Mouse (Mus musculus) adipocyte (in vitro differentiated cells): ENCODE measurements at regions not wholly inside any gene's neighbourhood (a gene's known extent, or its start where the extent isn't known, plus 50 kb on each side); places are given as distances from the start of the nearest gene placed in this dataset.

Source experiments
- DNase-seq: peaks from one replicate; pipeline ENCODE4 v3.0.0-alpha.2; 2016; ENCODE audit warnings: low spot score

GRCm38 (mm10) chr2:78972288-78973117 is 104.6 kb downstream of the Ube2e3 start:
- no peak for DNase-seq

- DNase-seq, result no peak
Measured at GRCm38 (mm10) chr2:78973811-78974210, 105.9 kb downstream of the Ube2e3 start.

GRCm38 (mm10) chr2:78974683-78975392 is 106.9 kb downstream of the Ube2e3 start:
- DNase-seq, result no peak

- DNase-seq, result no peak
Measured at GRCm38 (mm10) chr2:78975393-78975774, 107.5 kb downstream of the Ube2e3 start.

GRCm38 (mm10) chr2:78976084-78976483 is 108.2 kb downstream of the Ube2e3 start:
- DNase-seq, result no peak

- peak; percentile 7 for DNase-seq
Measured at GRCm38 (mm10) chr2:78977632-78978397, 109.9 kb downstream of the Ube2e3 start.

- DNase-seq, result no peak
Measured at GRCm38 (mm10) chr2:78980019-78980418, 112.1 kb downstream of the Ube2e3 start.

- DNase-seq, result no peak
Measured at GRCm38 (mm10) chr2:78980661-78981229, 112.8 kb downstream of the Ube2e3 start.

GRCm38 (mm10) chr2:78983347-78983746 is 115.4 kb downstream of the Ube2e3 start:
- no peak for DNase-seq

GRCm38 (mm10) chr2:78983944-78984498 is 116.1 kb downstream of the Ube2e3 start:
- DNase-seq, result no peak

- DNase-seq, result peak; percentile 53
Measured at GRCm38 (mm10) chr2:78986984-78987383, 119.1 kb downstream of the Ube2e3 start.

GRCm38 (mm10) chr2:78987388-78987787 is 119.5 kb downstream of the Ube2e3 start:
- DNase-seq, result no peak

- no peak for DNase-seq
Measured at GRCm38 (mm10) chr2:78988224-78988623, 120.3 kb downstream of the Ube2e3 start.

GRCm38 (mm10) chr2:78994800-78995555 is 127.1 kb downstream of the Ube2e3 start:
- no peak for DNase-seq

GRCm38 (mm10) chr2:78998637-78999036 is 130.7 kb downstream of the Ube2e3 start:
- DNase-seq, result no peak

GRCm38 (mm10) chr2:78999410-78999809 is 131.5 kb downstream of the Ube2e3 start:
- no peak for DNase-seq

- no peak for DNase-seq
Measured at GRCm38 (mm10) chr2:79004862-79005261, 136.9 kb downstream of the Ube2e3 start.

GRCm38 (mm10) chr2:79008642-79009041 is 140.7 kb downstream of the Ube2e3 start:
- DNase-seq, result no peak

GRCm38 (mm10) chr2:79009791-79010190 is 141.9 kb downstream of the Ube2e3 start:
- DNase-seq, result no peak

GRCm38 (mm10) chr2:79010273-79010672 is 142.3 kb downstream of the Ube2e3 start:
- no peak for DNase-seq
